Mouse (Mus musculus) MEL (cell line): ENCODE data around the gene Prr5. TPM values are rescaled to one million over a fixed set of nuclear protein-coding genes. Genes with fewer than 3 reads are reported as not detected.

Source experiments
- DNase-seq: peaks from one replicate; pipeline ENCODE4 v3.0.0; 2011; ENCODE audit warnings: low read depth, low spot score
- H3K27ac ChIP-seq: 2 replicates; pipeline ENCODE4 v1.5.1; 2012; ENCODE audit warnings: low read depth, mild to moderate bottlenecking, control low read depth, low read length, moderate library complexity; ENCODE audit not compliant: control insufficient read depth
- H3K27me3 ChIP-seq, 2 experiments: fragments of 150-350 bp in 1 of 2; sonication (generic) in 1 of 2; 2 replicates each; pipeline ENCODE4 v1.6.1; 2012; ENCODE audit warnings: low read length in 2 of 2, mild to moderate bottlenecking in 2 of 2, improper control_type of control experiment in 1 of 2, moderate library complexity in 1 of 2; ENCODE audit not compliant: insufficient read depth in 2 of 2, control insufficient read depth in 1 of 2
- H3K36me3 ChIP-seq, 2 experiments: 2 replicates each; pipeline ENCODE4 v1.6.1; 2012 to 2014; ENCODE audit warnings: low read length in 2 of 2, improper control_type of control experiment in 1 of 2, inconsistent platforms in 1 of 2, mild to moderate bottlenecking in 1 of 2; ENCODE audit not compliant: insufficient read depth in 2 of 2, control insufficient read depth in 1 of 2
- H3K4me1 ChIP-seq, 2 experiments: fragments of 150-350 bp in 1 of 2; sonication (generic) in 1 of 2; 2 replicates each; pipeline ENCODE4 v1.6.1; 2012; ENCODE audit warnings: low read length in 2 of 2, improper control_type of control experiment in 1 of 2, mild to moderate bottlenecking in 1 of 2; ENCODE audit not compliant: insufficient read depth in 2 of 2, control insufficient read depth in 1 of 2
- H3K4me3 ChIP-seq, 2 experiments: fragments of 150-350 bp in 1 of 2; sonication (generic) in 1 of 2; 2 replicates each; pipeline ENCODE4 v1.5.1; 2012; ENCODE audit warnings: low read depth in 2 of 2, low read length in 2 of 2, mild to moderate bottlenecking in 2 of 2, moderate library complexity in 2 of 2, control low read depth in 1 of 2, improper control_type of control experiment in 1 of 2; ENCODE audit not compliant: control insufficient read depth in 1 of 2, insufficient read depth in 1 of 2
- H3K79me2 ChIP-seq: 2 replicates; pipeline ENCODE4 v1.6.1; 2012; ENCODE audit warnings: mild to moderate bottlenecking, low read length, moderate library complexity; ENCODE audit not compliant: control insufficient read depth, poor library complexity, insufficient read depth
- H3K9ac ChIP-seq: 2 replicates; pipeline ENCODE4 v1.6.1; 2012; ENCODE audit warnings: low read depth, mild to moderate bottlenecking, control low read depth, low read length, moderate library complexity; ENCODE audit not compliant: control insufficient read depth, poor library complexity, severe bottlenecking
- H3K9me3 ChIP-seq: fragments of 150-350 bp; sonication (generic); replicated peaks from 2 replicates; pipeline ENCODE4 v1.6.1; 2012; ENCODE audit warnings: mild to moderate bottlenecking, low read length, improper control_type of control experiment, moderate library complexity; ENCODE audit not compliant: insufficient read depth
- BHLHE40 ChIP-seq: IDR thresholded peaks from 2 replicates; pipeline ENCODE4 v1.6.1; 2012; ENCODE audit warnings: low read depth, mild to moderate bottlenecking, inconsistent platforms, low read length, improper control_type of control experiment, borderline replicate concordance
- CHD1 ChIP-seq: IDR thresholded peaks from 2 replicates; pipeline ENCODE4 v1.6.1; 2012; ENCODE audit warnings: low read depth, mild to moderate bottlenecking, inconsistent platforms, low read length, improper control_type of control experiment
- EP300 ChIP-seq, 2 experiments: IDR thresholded peaks; 2 replicates each; pipeline ENCODE4 v1.6.1; 2011; ENCODE audit warnings: improper control_type of control experiment in 2 of 2, low read length in 2 of 2, low read depth in 1 of 2, mild to moderate bottlenecking in 1 of 2
- ETS1 ChIP-seq: IDR thresholded peaks from 2 replicates; pipeline ENCODE4 v1.6.1; 2012; ENCODE audit warnings: low read depth, mild to moderate bottlenecking, inconsistent platforms, low read length, improper control_type of control experiment, moderate library complexity
- HCFC1 ChIP-seq: IDR thresholded peaks from 2 replicates; pipeline ENCODE4 v1.6.1; 2012; ENCODE audit warnings: low read depth, mild to moderate bottlenecking, inconsistent platforms, low read length, improper control_type of control experiment, moderate library complexity
- KAT2A ChIP-seq: conservative IDR thresholded peaks from 2 replicates; pipeline ENCODE4 v1.6.1; 2012; ENCODE audit warnings: low read depth, low read length, improper control_type of control experiment, inconsistent platforms
- MAFK ChIP-seq: IDR thresholded peaks from 2 replicates; pipeline ENCODE4 v1.6.1; 2011; ENCODE audit warnings: low read depth, mild to moderate bottlenecking, low read length, improper control_type of control experiment, borderline replicate concordance
- MAZ ChIP-seq: IDR thresholded peaks from 2 replicates; pipeline ENCODE4 v1.6.1; 2012; ENCODE audit warnings: low read depth, mild to moderate bottlenecking, inconsistent platforms, low read length, improper control_type of control experiment
- MEF2A ChIP-seq: IDR thresholded peaks from 2 replicates; pipeline ENCODE4 v1.6.1; 2014; ENCODE audit warnings: low read depth, mild to moderate bottlenecking, inconsistent platforms, low read length, improper control_type of control experiment; ENCODE audit not compliant: poor library complexity, insufficient replicate concordance, severe bottlenecking; ENCODE audit errors: extremely low read depth
- MYC ChIP-seq: IDR thresholded peaks from 2 replicates; pipeline ENCODE4 v1.6.1; 2011; ENCODE audit warnings: low read depth, mild to moderate bottlenecking, low read length, improper control_type of control experiment, moderate library complexity
- NELFE ChIP-seq: IDR thresholded peaks from 2 replicates; pipeline ENCODE4 v1.6.1; 2011; ENCODE audit warnings: low read depth, low read length, improper control_type of control experiment
- NRF1 ChIP-seq: IDR thresholded peaks from 2 replicates; pipeline ENCODE4 v1.6.1; 2014; ENCODE audit warnings: low read depth, mild to moderate bottlenecking, inconsistent platforms, low read length, improper control_type of control experiment, moderate library complexity; ENCODE audit not compliant: poor library complexity, insufficient read depth, severe bottlenecking
- POLR2A ChIP-seq, 2 experiments: IDR thresholded peaks; 2 replicates each; pipeline ENCODE4 v1.6.1; 2011 to 2012; ENCODE audit warnings: low read length in 2 of 2, mild to moderate bottlenecking in 2 of 2, control low read depth in 1 of 2, improper control_type of control experiment in 1 of 2, low read depth in 1 of 2, moderate library complexity in 1 of 2; ENCODE audit not compliant: control insufficient read depth in 1 of 2, insufficient read depth in 1 of 2, poor library complexity in 1 of 2
- RAD21 ChIP-seq: IDR thresholded peaks from 2 replicates; pipeline ENCODE4 v1.6.1; 2011; ENCODE audit warnings: mild to moderate bottlenecking, low read depth, low read length, improper control_type of control experiment
- RCOR1 ChIP-seq: IDR thresholded peaks from 2 replicates; pipeline ENCODE4 v1.6.1; 2012; ENCODE audit warnings: low read depth, mild to moderate bottlenecking, inconsistent platforms, low read length, improper control_type of control experiment
- SMC3 ChIP-seq: IDR thresholded peaks from 2 replicates; pipeline ENCODE4 v1.6.1; 2011; ENCODE audit warnings: low read depth, low read length, improper control_type of control experiment
- TAL1 ChIP-seq: IDR thresholded peaks from 2 replicates; pipeline ENCODE4 v1.6.1; 2012; ENCODE audit warnings: mild to moderate bottlenecking, inconsistent platforms, low read length, moderate library complexity, mixed read lengths
- UBTF ChIP-seq: IDR thresholded peaks from 2 replicates; pipeline ENCODE4 v1.6.1; 2012; ENCODE audit warnings: low read depth, mild to moderate bottlenecking, inconsistent platforms, low read length, improper control_type of control experiment, moderate library complexity, borderline replicate concordance; ENCODE audit not compliant: insufficient read depth
- USF1 ChIP-seq: IDR thresholded peaks from 2 replicates; pipeline ENCODE4 v1.6.1; 2014; ENCODE audit warnings: low read depth, mild to moderate bottlenecking, inconsistent platforms, low read length, improper control_type of control experiment, moderate library complexity
- ZKSCAN1 ChIP-seq: IDR thresholded peaks from 2 replicates; pipeline ENCODE4 v1.6.1; 2012; ENCODE audit warnings: low read depth, mild to moderate bottlenecking, inconsistent platforms, low read length, improper control_type of control experiment, moderate library complexity
- polyA plus RNA-seq, 2 experiments: library from polyadenylated mRNA; stranded (reverse) in 1 of 2; unstranded in 1 of 2; fragments of >175 nt in 1 of 2; fragments of >200 nt in 1 of 2; gene quantifications; 2 replicates each; pipeline versions ENCODE4 v1.2.1 to v1.2.4; 2012; ENCODE audit warnings: low replicate concordance in 2 of 2, low read depth in 1 of 2; ENCODE audit not compliant: insufficient read length in 2 of 2, insufficient read depth in 1 of 2, missing spikeins in 1 of 2
- total RNA-seq: library from RNA; depleted of rRNA; stranded (reverse); fragments of 300-350 nt; gene quantifications from 2 replicates; pipeline ENCODE4 v1.2.3, GENCODE M21; 2012

Gene Prr5
- total and polyA plus RNA-seq, 3 experiments = not detected

DNA sequence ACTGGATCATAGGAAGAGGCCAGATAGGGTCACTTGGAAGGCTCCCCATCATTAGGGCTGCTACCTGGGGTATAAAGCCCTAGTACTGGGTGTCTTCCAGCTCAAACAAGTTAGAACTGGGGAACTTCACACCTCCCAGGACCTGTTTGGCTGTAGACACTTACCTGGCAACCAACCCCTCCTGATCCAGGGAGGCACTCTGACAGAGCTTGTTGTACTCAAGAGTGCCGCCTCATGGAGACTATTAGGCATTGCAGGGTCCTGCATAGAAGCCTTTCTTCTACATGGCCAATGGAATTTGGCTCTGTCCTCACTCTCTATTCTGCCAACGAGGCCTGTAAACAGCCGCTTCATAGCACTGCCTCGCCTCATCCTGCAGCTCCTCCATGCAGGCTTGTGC is 32.5 kb downstream of the Prr5 start:
- TF ChIP-seq ETS1 = no peak
- no peak for TF ChIP-seq NELFE
- TF ChIP-seq MEF2A = no peak
- no peak for TF ChIP-seq MAFK
- no peak for TF ChIP-seq NRF1
- TF ChIP-seq RAD21 = no peak
- no peak for TF ChIP-seq RCOR1
- no peak for TF ChIP-seq BHLHE40
- Histone ChIP-seq H3K9ac (no peak overlapping the region), H3K36me3 (no peaks in the 10 kb centered on the region), H3K4me1 (no peaks in the 10 kb centered on the region), H3K79me2 (no peaks in the 10 kb centered on the region), H3K9me3 (no peaks in the 10 kb centered on the region), H3K27me3 (no peaks in the 10 kb centered on the region), H3K4me3 (no peak overlapping the region), H3K27ac (no peak overlapping the region)
- DNase-seq = no peak

DNA sequence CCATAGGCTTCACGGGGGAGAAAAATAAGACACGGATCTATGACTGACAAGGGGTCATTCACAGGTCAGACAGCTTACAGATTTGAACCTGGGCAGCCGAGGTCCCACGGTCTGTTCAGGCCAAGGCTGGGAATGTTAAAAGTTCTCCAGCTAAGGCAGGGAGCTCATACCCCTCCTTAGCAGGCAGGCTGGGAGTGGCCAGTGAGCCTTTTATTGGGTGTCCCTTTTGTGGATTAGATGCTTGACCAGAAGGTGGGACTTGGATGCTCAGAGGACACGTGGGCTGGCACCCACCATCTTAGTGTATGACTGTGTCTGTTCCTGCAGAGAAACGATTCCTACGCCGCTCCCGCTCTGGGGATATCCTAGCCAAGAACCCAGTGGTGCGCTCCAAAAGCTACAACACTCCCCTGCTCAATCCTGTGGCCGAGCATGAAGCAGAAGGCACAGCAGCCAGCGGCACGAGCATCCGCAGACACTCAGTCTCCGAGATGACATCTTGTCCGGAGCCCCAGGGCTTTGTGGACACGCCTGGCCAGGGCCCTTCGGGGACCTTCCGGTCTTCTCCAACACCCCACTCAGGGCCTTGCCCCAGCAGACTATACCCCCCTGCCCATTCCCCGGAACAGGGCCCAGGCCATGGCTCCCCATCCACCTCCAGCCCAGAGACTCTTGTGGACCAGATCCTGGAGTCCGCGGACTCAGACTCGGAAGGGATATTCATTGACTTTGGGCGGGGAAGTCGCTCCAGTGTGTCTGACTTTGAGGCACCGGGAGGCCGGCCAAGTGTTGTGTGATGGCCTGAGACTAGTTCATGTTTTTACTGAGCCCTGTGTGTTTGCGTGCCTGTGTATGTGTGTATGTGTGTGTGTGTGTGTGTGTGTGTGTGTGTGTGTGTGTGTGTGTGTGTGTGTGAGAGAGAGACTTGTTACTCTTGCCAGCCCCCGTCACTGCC is 33.2 kb downstream of the Prr5 start:
- no peaks in the 10 kb centered on the region for H3K79me2 ChIP-seq
- H3K36me3 ChIP-seq = no peaks in the 10 kb centered on the region
- H3K27ac ChIP-seq = no peak overlapping the region
- H3K4me1 ChIP-seq = no peaks in the 10 kb centered on the region
- H3K27me3 ChIP-seq = no peaks in the 10 kb centered on the region
- DNase-seq = no peak
- H3K9ac ChIP-seq = no peak overlapping the region
- TF ChIP-seq RCOR1 (no peak), MAZ (no peak), KAT2A (no peak), USF1 (no peak), HCFC1 (no peak)
- no peaks in the 10 kb centered on the region for H3K9me3 ChIP-seq
- H3K4me3 ChIP-seq = no peak overlapping the region

DNA sequence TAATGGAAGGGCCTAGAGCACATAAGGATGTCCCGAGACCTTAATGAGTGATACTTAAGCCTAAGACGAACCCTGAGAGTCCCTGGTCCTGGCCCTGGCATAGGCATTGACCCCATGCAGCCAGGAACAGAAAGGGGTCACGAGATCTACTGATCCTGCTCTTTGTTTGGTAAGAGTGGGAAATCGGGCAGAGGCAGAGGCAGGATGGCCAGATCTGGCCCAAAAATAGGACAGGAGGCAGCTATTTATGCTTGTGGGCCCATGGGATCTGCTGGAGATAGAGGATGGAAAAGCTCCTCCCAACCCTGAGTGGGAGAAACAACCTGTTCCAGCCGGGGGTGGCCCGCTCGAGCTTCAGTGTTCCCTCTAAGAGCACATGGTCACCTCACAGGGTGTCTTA is 34.6 kb downstream of the Prr5 start:
- Histone ChIP-seq H3K9me3 (no peaks in the 10 kb centered on the region), H3K4me3 (no peak overlapping the region), H3K27ac (no peak overlapping the region), H3K36me3 (no peaks in the 10 kb centered on the region), H3K79me2 (no peaks in the 10 kb centered on the region), H3K27me3 (no peaks in the 10 kb centered on the region), H3K9ac (no peak overlapping the region), H3K4me1 (no peaks in the 10 kb centered on the region)
- DNase-seq = no peak
- TF ChIP-seq TAL1 = no peak
- no peak for TF ChIP-seq NRF1
- no peak for TF ChIP-seq RCOR1
- TF ChIP-seq POLR2A (IDR thresholded peaks at IDR 0.05; ENCODE audit: control insufficient read depth in 1 of 2, insufficient read depth in 1 of 2, low read depth in 1 of 2, low read length in 2 of 2, poor library complexity in 1 of 2) = no peak
- no peak for TF ChIP-seq UBTF
- no peak for TF ChIP-seq EP300 (IDR thresholded peaks at IDR 0.05; ENCODE audit: low read depth in 1 of 2, low read length in 2 of 2)
- no peak for TF ChIP-seq MYC
- TF ChIP-seq ZKSCAN1 = no peak
- TF ChIP-seq CHD1 = no peak
- no peak for TF ChIP-seq HCFC1
- TF ChIP-seq MEF2A = no peak
- no peak for TF ChIP-seq RAD21
- TF ChIP-seq SMC3 = no peak
